Mouse (Mus musculus) kidney, adult 9 months (tissue): ENCODE data around the gene Lmo2.

Source experiments
- DNase-seq: peaks from one replicate; pipeline ENCODE4 v3.0.0; 2022

Lmo2 gene

DNA sequence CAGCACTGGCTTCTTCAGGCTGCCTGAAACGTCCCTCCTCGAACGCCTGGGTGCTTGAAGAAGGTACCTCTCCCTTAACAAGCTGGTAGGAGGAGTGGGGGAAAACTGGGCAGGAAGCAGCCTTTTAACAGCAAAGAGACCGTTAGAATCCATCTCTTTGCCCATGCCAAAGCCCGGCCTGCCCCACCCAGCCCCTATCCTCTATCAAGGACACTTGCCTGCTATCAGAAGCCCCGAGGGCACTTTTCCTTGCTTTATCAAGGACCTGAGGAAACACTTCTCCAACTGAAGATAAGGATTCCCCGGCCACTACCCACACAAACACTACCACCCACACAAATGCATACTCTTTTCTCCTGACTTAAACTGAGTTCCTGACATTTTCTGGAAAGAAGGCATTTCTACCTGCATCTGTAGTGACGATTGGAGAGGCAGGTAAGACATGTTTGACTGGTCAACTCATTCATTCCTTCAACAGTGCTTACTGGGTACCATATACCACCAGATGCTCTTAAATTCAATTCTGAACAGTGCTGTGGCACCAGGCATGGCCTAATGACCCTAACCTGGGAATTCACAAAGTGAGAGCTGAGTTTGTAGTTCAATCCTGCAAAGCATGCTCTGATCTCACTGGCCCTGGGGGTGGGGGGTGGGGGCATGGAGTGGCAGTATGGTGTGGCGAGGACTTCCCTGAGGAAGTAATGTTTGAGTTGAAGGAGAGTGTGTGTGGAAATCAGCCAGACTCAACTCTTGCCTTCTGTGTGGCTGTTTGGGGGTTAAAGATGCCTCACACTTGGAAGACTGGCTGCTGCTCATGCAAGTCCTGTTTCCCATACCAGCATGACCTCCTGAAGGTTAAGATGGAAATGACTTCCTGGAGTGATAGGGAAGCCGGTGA is at the start of gene Lmo2:
TSS of gene Lmo2 (plus strand) at position 338 of the 898 bp plus-strand sequence.
- DNase-seq: no peak

DNA sequence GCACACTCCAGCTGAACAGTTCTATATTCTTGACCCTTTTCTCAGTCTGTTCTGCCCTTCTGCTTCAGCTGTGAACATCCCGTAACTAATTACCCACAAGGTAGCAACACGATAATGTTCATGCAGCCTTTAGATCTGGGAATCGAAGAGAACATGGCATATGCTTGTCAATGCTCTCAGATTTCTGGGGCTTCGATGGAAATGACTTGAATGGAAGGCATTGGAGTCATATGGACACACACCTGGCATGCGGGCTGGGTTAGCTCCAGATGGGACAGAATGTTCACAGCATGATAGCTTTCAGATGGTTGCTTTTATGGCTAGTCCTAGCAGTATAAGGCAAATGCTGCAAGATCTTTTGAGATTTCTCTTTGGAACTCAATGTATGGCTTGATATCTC is 47.2 kb upstream of the Lmo2 start:
- no peak for DNase-seq

DNA sequence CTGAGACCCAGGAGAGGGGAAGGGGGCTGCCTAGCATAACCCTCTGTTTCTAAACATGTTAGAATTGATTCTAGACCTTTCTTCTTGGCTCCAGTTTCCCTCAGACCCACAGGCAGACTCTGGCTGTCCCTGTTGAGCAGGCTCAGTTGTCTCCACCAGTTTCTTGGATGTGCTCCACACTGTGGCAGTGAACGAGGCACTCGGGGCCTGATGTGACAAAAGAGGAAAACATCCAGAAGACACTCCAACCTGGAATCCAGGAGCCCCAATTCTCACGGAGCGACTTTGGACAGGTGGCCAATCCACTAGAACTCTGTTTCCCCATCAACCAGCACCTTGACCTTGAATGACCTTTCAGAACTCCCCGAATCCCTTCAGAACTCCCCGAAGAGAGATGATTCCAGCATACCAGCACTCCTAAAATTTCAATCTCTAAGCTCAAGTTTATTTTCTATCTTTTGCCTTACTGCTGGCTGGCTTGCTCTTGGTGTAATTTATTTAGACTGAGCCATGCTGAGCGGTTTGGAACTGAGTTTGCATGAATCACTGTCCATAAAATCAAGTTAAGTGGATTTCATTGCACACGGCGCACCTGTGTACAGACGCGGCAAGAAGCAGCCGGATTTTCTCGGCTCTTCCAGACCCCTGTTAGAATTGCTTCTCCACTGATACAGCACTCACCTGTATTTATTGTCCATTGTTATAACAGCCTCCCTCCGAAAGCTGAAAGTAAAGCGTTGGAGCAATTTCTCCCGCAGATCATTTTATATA is 45.1 kb upstream of the Lmo2 start:
- DNase-seq: no peak

DNA sequence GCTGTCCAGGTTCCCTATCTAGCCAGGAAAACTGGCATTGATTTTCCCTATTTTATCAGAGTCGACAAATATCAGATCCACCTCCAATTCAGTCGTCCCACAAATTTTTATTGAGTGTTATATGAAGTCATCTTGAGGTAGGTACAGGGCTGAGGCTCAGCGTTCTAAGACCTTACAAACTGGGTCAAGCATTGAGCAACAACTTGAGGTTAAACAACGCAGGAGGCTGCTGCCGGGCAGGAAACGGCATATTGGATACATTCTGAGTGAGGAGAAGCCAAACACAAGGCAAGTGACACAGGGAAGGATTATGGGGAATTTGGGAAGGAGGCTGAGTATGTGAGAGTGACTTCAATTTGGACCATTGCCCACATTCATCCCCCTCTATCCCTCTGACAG is 44.5 kb upstream of the Lmo2 start:
- no peak for DNase-seq

DNA sequence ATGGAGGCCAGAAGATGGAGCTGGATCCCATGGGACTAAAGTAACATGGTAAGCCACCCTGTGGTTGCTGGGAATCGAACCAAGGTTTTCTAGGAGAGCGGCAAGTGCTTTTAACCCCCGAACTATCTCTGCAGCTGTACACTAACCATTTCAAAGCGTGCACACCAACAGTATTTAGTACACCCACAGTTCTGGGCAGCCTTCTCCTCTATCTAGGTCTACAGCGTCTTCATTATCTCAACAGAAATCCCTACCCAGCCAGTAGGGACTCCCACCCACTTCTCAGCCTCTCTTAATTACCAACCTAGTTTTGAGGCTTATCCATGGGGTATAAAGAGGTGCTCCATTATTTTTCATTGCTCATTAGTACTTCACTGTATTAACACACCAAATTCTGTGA is 41.7 kb upstream of the Lmo2 start:
- DNase-seq: no peak

DNA sequence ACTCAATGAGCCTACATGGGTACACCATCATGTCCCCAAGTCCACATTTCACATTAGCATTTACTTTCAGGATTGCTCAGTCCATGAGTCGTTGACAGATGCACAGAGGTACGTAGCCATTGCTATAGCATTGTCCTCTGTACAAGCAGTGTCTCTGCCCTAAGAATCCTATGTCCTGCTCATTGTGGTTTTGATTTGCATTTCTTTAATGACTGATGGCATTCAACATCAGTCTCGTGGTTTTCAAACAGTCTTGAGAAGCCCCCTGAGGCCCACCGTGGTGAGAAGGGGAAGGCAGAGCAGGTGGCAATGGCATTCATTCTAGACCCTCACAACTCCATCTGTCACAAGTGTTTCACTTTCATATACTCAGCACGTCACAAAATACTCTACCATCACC is 40.4 kb upstream of the Lmo2 start:
- no peak for DNase-seq

DNA sequence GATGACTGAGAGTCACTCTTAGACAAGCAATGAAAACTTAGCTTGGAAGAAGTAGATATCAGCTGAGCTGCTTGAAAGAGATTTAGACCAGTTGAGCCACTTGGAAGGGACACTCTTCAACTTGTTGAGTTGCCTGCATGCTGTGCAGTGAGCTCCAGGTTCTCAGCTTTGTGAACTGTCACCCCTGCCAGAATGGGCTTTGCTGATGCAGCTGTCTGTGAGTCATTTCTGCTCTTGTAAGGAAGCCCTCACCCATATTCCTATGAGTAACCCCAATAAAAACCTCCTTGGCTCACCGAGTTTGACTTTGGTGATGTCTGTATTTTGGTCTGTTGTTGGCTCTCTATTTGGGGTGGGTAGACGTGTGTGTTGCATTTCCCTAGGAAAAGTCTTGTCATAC is 39.4 kb upstream of the Lmo2 start:
- no peak for DNase-seq

DNA sequence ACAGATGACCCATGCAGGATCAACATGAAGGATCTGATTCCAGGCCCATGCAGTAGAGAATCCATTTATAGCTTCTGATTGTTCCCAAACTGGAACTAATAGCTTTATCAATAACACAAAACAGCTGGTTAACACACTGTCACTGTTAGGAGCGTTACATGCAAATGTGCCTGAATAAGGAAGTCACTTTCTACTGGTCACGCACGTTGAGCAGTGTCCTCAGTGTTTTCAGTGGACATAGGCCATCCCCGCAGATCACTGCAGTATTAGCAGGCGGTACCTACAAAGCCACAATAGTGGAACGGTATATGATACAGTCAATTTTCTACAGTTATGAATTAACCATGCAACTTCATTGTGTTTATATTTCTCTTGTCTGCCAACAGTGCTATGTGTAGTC is 38.3 kb upstream of the Lmo2 start:
- no peak for DNase-seq

DNA sequence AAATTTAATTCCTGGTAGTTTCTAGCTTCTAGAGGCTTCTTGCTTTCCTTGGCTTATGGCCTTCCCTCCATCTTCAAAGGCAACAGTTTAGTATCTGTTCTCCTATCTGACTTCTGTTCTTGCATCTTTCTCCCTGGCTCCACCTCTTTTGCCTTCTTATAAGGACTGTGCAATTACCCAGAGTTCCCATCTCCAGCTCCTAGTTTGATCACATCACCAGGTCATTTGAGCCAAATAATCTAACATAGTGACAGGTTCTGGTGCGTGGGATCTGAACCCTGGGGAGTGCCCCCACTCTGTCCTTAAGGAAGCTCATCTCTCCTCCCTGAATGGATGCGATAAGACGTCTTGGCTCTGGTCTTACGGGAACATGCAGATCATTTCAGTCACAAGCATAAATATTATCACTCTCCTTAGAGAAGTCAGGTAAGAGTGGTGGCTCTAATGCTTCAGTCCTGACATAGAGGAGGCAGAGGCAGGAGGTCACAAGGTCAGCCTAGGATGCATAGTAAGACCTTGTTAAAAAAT is 31.1 kb upstream of the Lmo2 start:
- DNase-seq: no peak

DNA sequence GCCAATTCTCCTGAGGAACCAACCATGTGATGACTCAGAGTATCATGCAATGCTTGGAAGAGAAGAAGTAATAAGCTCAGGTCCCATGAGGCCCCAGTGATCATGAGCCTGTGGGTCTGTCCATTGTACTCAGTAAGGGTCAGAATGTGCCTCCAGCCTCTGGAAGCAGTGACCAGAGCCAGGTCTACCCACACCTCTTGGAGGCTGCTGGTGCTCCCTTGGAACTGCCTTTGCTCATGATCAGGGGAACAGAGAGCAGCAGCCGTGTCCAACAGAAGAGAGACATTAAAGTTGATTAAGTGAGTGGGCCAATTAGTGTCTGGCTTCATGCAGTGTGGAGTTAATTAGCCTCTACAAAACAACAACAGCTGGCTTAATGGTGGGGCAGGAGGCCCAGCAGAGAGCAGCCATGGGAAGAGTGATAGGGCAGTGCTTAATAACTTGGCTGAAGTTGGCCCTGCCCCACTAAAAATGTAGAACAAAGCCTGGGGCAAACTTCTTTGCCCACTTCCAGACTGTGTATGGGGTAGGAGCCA is 30.1 kb upstream of the Lmo2 start:
- DNase-seq: peak; percentile 14

DNA sequence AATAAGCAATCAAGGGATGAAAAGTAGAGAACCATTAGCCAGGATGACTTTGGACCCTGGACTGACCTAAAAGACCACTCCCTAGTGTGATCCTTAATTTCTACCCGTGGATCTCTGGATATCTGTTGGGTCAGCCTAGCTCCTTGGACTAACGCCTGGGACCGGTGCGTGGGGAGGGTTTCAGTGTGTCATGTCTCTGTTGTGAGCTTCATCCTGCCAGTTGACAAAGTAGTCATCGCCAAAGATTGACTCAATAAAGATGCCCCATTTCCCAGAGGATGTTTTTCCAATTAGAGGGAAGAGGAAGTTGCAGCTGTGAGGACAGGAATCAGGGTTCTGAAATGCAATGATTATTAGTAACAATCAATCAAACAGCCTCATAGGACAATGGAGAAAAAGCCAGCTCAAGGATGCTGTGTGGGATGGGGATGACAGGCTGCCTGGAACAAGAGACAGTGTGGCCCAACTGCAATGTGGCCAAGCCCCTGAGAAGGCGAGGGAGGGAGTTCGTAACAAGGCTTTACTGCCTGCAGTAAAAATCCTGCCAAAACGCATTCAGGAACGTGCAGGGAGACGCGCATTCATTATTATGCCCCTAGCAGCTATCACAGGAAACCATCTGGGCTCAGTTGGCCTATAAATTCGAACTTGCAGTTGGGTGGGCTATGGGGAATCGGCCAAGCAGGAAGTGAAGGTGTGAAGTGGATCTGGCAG is 27.3 kb upstream of the Lmo2 start:
- peak; percentile 56 for DNase-seq

DNA sequence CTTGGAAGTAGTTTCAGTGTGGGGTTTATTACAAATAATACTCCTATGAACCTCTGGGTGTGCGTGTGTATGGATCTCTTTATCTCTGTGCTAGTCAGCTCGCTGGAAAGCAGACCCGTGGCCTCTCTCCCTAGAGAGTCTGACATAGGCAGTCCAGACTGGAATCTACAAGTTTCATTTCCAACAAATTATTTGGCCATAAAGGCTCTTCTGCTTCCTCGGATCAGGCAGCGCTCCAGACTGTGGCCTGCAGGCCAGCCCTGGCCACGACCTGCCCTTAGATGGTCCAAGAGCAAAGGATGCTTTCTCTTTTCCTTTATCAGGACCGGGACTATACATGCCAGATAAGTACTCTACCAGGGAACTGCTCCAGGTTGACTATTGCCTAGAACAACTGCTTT is 26.3 kb upstream of the Lmo2 start:
- no peak for DNase-seq

DNA sequence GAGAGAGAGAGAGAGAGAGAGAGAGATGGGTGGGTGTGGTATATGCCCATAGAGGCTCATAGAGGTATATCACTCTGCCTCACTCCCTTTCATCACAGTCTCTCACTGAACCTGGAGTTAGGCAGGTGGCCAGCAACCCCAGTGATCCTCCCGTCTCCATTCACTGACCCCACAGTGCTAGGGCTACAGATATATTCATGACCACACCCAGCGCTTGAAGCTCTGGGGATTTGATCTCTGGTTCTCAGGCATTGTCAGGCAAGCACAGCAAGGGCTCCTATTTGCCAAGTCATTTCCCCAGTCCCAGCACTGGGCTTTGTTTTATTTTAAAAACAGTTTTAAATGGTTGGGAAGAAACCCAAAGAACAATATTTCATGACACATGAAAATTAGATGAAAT is 25.8 kb upstream of the Lmo2 start:
- peak; percentile 10 for DNase-seq

DNA sequence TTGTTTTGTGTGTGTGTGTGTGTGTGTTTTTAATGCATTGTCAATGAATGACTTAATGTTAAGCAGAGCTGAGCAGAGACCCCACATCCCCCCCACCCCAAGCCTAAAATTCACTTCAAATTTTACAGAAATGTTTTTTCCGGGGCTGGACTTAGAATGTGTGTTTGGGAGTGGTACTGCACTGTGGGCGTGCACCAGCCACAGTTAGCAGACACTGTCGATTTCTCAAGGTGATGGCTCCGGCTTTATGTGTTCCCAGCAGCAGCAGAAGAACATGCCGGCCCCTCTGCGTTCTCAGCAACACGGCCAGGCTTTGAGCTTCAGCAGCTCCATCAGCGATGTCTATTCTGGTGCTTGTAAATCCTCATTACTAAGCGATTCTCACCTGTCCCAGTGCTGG is 25.3 kb upstream of the Lmo2 start:
- DNase-seq: no peak

DNA sequence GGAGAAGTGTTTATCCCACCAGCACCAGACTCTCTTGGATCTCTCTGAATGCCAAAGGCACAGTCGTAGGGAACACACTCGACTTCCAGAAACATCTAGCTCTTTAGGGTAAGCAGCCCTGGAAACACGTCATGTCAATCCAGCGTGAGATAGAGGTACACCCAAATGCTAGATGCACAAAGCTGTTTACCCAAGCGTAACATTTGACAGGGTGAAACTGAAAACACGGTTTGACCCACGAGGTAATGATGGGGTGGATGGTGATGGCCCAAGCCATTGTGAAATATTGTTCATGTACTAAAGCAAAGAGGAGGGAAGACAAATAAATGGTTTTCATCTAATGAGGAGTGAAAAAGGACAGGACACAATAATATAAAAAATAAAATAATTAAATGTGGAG is 23.5 kb upstream of the Lmo2 start:
- no peak for DNase-seq

DNA sequence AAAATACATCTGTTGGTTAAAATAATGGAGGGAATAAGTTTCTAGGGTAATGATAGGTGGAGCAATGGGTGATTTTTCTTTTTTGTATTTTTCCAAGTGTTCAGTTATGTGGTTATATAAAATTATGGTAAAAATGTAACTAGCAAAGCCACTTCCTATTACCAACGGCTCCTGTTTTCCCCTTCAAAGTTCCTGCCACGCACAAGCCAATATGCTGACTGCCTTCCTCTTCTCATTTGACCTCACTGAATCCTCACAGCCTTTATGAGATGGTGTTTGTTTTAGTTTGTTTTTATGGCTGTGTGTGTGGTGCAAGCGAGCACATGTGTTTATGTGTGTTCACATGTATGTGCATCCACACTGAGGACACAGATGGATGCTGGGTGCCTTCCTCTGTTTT is 23.1 kb upstream of the Lmo2 start:
- no peak for DNase-seq

DNA sequence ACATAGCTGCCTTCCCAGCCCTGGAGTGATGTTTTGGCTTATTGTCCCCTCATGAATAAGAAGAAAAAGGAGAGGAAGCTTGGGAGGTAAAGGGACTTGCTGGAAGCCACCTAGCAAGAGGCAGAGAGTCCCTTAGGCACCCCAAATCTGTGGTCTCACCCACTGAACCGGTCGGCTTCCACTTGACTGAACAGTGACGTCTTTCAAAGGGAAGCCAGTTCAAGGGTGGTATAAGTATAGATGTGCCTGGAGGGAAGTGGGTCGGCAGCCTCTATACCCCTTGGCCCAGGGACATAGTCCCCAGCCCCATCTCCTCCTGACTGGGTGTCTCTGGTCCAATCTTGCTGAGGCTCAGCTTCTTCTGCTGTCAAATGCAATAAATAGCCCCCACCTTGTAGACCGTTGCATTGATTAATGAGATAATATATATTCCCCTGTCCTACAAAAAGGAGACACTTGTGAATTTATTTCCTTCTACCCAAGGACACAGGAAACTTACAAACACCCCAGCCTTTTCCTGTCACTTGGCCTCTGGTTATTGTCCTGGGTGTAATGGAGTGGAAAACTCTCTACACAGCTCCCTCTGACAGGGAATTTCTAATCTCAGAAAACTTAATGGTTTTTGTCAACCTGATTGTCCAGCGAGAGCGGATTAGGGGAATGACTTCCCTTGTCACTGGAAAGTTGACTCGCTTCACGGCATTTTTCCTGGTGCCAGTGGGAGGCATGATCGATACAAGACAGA is 21.9 kb upstream of the Lmo2 start:
- DNase-seq: peak; percentile 46

DNA sequence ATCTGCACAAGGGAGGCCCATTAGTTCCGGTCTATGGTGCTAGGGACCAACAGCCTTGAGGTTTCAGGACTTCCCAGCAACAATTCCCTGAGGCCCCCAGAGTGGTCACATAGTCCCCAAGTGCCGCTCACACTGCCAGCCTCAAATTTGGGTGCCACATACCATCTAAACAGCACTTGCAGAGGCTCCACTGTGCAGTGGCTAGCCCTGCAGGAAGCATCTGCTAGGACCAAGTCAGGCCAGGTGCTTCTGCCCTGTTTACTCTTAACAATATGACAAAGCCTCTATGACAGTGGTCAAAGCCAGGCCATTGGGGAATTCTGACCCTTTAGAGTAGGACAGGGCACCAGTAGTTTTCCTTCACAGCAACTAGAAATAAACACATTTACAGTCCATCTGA is 21.1 kb upstream of the Lmo2 start:
- DNase-seq: no peak

DNA sequence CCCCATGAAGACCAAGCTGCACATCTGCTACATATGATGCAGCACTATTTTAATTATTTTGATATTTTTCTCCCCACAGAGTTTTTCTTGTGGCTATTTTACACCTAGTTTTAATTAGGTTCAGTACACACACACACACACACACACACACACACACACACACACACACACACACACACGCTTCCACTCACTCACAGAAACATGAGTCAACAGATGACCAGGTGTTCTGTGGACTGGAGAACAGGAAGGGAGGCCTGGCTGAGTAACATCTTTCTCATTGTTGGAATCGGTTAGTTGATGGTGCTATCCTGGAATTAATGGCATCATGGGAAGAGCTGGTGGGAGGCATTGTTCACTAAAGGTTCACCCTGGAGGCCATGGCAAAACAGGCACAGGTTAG is 20.1 kb upstream of the Lmo2 start:
- DNase-seq: no peak

DNA sequence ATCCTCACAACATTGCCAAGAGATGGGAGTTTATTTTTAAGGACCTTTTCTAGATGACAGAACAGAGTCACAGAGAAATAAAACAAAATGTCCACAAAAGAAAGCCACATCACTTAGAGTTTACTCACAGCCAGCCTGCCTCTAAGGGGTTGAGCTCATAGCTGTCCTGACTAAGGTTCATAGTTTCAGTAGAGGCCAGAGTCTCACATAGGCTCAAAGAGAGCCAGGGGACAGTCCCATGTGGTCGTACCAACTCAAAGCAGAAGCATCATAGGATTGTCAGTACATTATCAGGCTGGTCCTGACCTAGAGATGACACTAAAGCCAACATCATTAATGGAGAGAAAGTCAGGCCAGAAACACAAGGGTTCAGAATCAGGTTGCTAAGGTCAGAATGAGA is 19.2 kb upstream of the Lmo2 start:
- DNase-seq: no peak

DNA sequence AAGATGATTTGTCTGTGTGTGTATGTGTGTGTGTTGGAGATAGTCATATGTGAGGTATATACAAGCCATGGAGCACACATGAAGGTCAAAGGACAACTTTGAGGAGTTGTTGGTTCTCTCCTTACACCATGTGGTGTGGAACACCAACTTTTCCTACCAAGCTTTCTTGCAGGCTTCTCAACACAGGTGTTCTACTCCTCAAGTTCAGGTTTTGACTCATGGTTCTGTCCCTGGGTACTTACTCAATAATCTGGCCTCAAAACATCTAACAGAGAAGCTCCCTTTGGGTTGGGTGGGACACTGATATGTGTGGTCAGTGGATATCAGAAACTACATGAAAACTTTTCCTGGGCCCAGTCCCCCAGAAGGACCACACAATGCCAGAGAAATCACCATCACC is 18.8 kb upstream of the Lmo2 start:
- DNase-seq: no peak

DNA sequence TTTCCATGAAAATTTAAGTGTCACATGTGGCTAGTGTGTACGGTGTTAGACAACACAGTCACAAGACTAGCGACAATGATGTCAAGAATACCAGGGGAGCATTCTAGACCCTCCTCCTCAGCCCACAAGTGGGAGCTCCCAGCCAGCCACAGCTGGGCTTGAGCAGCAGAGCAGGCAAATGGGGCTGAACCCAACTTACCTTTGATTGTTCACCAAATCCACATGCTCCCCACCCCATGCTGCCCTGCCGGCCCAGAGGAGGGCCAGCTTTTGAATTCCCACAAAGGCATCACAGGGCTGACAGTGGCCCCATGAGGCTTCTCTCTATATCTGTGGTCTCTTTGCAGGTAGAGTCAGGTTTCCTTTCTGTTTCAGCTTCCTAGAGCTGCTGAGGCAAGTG is 16.7 kb upstream of the Lmo2 start:
- no peak for DNase-seq
